Mouse (Mus musculus): ENCODE results near the gene Cpt1b. TPM values are rescaled to one million over a fixed set of nuclear protein-coding genes. Genes with fewer than 3 reads are reported as not detected.

Cpt1b gene
- polyA plus RNA-seq, 1 experiment from 2014 or later: 2.3 TPM

DNA sequence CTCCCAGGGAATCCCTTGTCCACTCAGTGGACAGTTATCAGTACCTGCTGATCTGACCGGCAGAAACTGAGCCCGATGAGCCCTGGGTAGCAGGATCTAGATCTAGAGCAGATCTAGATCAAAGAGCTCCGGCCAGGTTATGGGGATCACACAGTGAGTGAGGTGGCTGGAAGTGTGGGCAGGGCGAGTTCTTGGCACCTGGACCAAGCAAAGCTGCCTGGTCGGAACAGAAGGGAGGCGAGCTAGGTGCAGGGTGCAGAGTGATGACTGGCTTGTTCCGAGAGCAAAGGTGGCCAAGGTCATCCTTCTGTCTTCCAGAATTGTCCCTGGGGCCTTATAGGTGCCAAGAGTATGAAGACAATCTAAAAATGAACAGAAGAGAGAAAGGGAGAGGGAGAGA lies 34.2 kb upstream of the Cpt1b start:
- Histone ChIP-seq H3K9me3 (replicated peaks) (no peaks in the 10 kb centered on the region), H3K9ac (no peak overlapping the region), H3K4me3 (no peak overlapping the region), H3K36me3 (no peaks in the 10 kb centered on the region), H3K27me3 (replicated peaks) (peaks cover 58% of the 10 kb centered on the region), H3K4me1 (no peaks in the 10 kb centered on the region), H3K4me2 (no peak overlapping the region), H3K27ac (no peak overlapping the region)
- ATAC-seq: no peak
- 64% methylated on average over 7 of the region's 7 CpGs for WGBS (ENCODE audit: insufficient replicate concordance)

DNA sequence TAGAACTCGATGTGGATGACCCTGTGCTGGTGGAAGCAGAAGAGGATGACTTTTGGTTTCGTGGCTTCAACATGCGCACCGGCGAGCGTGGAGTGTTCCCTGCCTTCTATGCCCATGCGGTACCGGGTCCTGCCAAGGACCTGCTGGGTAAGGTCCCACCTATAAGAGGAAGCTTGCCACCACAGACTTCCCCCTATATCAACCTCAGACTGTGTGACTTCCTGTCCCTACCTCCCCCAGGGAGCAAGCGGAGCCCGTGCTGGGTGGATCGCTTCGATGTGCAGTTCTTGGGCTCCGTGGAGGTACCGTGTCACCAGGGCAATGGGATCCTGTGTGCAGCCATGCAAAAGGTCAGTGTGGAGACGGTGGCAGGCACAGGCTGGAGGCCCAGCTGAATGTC lies 33.3 kb upstream of the Cpt1b start:
- Histone ChIP-seq H3K27ac (no peak overlapping the region), H3K4me2 (no peak overlapping the region), H3K27me3 (replicated peaks) (peaks cover 67% of the 10 kb centered on the region), H3K36me3 (no peaks in the 10 kb centered on the region), H3K4me3 (no peak overlapping the region), H3K4me1 (peaks cover 8% of the 10 kb centered on the region), H3K9me3 (replicated peaks) (no peaks in the 10 kb centered on the region), H3K9ac (no peak overlapping the region)
- ATAC-seq: no peak
- 48% methylated on average over 15 of the region's 15 CpGs for WGBS (ENCODE audit: insufficient replicate concordance)

DNA sequence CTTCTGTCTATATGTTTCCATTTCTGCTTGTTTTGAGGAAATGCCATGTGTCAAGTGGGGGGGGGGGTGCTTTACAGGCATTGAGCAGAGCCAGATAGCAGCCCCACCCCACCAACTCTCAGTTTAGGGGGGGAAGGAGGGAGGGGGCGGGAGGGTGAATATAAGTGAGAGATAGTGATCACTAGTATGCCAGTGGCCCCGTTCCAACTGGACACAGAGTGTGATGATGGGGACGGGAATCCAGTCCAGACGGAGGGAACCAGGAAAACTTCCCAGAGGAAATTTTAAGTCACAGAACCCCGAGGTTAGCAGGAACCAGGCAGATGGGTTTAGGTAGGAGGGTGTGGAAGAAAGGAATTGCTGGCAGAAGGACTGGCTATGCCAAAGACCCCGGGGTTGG lies 30.0 kb upstream of the Cpt1b start:
- Histone ChIP-seq H3K4me3 (no peak overlapping the region), H3K4me1 (peaks cover 12% of the 10 kb centered on the region), H3K9ac (no peak overlapping the region), H3K4me2 (no peak overlapping the region), H3K27me3 (replicated peaks) (peaks cover 91% of the 10 kb centered on the region), H3K36me3 (no peaks in the 10 kb centered on the region), H3K9me3 (replicated peaks) (no peaks in the 10 kb centered on the region), H3K27ac (no peak overlapping the region)
- ATAC-seq: no peak
- whole genome bisulfite sequencing (ENCODE audit: insufficient replicate concordance): 57% methylated on average over 6 of the region's 6 CpGs

DNA sequence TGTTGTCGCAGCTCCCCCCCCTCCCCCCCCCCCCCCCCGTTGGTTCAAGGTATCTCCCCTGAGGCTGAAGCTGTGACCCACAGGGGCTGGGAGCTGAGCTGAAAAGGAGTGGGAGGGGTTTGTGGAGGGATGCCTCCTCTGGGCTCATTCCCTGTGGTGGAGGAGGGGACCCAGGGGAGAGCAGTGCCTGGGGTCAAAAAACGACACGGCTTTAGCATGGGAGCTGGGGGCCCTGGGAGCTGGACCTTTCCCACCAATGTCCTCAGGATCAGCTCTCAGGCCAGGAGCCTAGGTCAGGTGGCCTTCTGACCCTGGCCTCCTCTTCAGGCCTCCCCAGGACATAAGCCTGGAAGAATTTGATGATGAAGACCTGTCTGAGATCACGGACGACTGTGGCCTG lies 29.2 kb upstream of the Cpt1b start:
- Histone ChIP-seq H3K4me1 (peaks cover 12% of the 10 kb centered on the region), H3K9ac (no peak overlapping the region), H3K36me3 (no peaks in the 10 kb centered on the region), H3K4me3 (no peak overlapping the region), H3K9me3 (replicated peaks) (no peaks in the 10 kb centered on the region), H3K27me3 (replicated peaks) (peaks cover 92% of the 10 kb centered on the region), H3K4me2 (no peak overlapping the region), H3K27ac (no peak overlapping the region)
- WGBS (ENCODE audit: insufficient replicate concordance): 29% methylated on average over 5 of the region's 6 CpGs
- no peak for ATAC-seq

DNA sequence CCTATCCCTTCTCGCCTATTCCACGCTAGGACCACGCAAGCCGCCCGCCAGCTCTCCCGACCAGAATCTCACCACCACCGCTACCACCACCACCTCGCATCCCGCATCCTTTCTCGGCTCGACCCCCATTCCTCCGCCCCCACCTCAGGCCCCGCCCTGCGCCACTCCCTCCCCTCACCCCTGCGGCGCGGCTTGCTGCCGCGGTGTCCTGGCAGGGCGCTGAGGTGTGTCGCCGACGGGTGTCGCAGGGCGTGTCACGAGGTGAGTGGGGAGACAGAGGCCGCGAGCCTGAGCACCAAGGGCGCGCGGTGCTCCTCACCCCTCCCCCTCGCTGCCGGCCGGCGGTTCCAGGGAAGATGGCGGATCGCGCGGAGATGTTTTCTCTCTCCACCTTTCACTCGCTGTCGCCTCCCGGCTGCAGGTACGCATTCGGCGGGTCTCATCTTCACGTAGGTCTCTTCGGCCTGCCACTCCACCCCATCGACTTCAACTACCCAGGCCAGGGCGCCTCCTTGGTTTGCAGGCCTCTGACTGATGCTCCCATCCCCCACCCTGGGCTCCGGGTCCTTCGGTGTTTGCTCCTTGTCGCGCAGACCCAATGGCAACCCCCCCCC lies 28.3 kb upstream of the Cpt1b start, which contains the start of gene Mapk8ip2:
Gene Mapk8ip2, plus strand, starts transcription at position 49 of the 614 bp plus-strand sequence.
- Histone ChIP-seq H3K27me3 (replicated peaks) (peaks cover 93% of the 10 kb centered on the region), H3K36me3 (no peaks in the 10 kb centered on the region), H3K9me3 (replicated peaks) (no peaks in the 10 kb centered on the region), H3K27ac (no peak within 1 kb of the TSS), H3K4me2 (peak within 1 kb of the TSS; percentile 72), H3K9ac (no peak within 1 kb of the TSS), H3K4me1 (peaks cover 12% of the 10 kb centered on the region), H3K4me3 (peak within 1 kb of the TSS; percentile 47)
- WGBS (ENCODE audit: insufficient replicate concordance): 3% methylated on average over 53 of the region's 53 CpGs
- no peak for ATAC-seq

DNA sequence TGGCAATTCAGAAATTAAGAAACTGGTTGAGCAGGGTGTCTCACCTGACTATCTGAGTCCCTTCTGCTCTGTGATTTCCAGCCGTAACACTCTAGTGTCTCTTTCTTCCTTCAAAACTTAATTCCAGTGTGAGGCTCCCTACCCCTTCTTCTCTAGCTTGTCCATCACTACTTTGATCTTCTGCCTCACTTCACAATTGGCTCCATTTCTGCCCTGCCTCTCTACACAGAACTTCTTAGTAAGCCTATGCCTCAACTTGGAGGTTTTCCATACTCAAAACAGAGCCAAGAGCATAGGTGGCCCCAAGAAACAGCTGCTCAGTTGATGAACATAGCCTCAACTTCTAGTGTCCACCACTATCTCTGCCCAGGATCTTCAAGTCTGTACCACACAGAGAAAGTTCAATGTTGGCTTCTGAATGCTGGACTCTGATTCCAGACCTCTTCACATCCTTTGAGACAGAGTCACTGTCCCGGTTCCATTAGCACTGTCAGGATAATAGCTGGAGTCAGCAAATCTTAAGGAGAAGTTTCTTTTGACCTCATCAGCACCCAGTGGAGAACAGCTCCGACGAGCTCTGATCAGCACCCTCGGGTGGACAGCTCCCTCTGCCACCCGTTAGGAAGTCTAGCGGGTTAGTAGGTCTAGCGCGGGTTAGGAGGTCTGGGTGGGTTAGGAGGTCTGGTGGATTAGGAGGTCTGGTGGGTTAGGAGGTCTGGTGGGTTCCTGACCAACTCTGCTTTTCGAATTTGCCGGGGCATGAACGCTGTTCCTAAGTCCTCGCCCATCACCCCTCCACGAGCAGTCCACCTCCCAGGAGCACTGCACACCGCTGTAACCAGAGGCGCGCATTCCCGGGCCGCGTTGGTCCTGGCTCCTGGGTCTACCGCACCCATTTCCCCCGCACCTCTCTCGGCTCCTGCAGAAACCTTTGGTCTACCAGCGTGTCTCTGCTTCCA lies 27.5 kb upstream of the Cpt1b start:
- Histone ChIP-seq H3K9me3 (replicated peaks) (no peaks in the 10 kb centered on the region), H3K4me2 (peak overlapping the region; percentile 72), H3K36me3 (no peaks in the 10 kb centered on the region), H3K27me3 (replicated peaks) (peaks cover 89% of the 10 kb centered on the region), H3K4me1 (peaks cover 12% of the 10 kb centered on the region), H3K4me3 (peak overlapping the region; percentile 47; the same call in 1 of the 2 replicates), H3K27ac (no peak overlapping the region), H3K9ac (no peak overlapping the region)
- WGBS (ENCODE audit: insufficient replicate concordance): 5% methylated on average over 24 of the region's 24 CpGs
- peak; percentile 33; the same call in 1 of the 2 replicates for ATAC-seq

DNA sequence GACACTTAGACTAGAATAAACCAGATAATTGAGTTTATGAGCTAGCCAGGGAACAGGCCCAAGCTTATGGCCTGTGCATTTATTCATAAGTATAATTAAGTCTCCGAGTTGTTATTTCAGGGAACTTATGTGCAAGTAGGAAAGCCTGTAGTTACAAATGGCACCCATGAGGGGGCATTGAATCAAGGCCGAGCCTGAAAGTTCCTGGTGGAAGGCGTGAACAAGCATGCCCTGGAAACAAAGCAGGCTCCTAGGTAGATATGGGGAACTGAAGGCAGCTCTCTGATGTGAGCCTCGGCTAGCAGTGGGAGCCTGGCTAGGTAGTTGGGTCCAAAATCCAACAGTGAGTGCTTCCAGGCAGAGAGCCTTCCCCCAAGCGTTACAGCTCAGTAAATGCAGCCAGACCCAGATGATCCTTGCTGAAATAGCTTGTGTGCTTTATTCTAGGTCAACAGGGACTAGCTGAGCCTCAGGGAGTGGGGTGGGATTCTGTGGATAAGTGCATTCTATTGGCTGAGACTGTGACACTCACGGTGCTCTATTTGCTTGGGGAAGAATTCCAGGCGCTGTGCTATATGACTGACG lies 16.9 kb upstream of the Cpt1b start:
- Histone ChIP-seq H3K9me3 (replicated peaks) (no peaks in the 10 kb centered on the region), H3K9ac (no peak overlapping the region), H3K27ac (no peak overlapping the region), H3K4me2 (no peak overlapping the region), H3K4me3 (no peak overlapping the region), H3K36me3 (no peaks in the 10 kb centered on the region), H3K27me3 (replicated peaks) (0 out of 2 replicates have a peak, but pooled peaks cover 7% of the 10 kb centered on the region), H3K4me1 (no peaks in the 10 kb centered on the region)
- 36% methylated on average over 8 of the region's 8 CpGs for WGBS (ENCODE audit: insufficient replicate concordance)
- ATAC-seq: no peak

DNA sequence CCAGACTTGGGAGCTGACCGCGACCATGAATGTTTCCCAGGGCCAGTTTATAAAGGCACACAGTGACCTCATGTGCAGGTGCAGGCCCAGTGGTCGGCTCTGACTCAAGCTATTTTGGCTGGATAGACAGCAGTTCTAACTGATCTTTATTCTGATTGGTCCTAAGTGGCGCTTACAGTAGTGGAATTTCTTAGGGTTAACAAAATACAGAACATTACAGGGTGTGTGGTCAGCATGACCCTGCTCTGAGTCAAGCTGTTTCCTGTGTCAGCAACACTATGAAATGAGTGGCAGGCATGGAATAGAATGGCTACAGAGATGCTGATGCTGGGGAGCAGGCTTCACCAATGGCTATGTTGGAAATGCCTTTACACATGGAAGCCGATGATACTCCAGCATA lies 10.2 kb upstream of the Cpt1b start:
- Histone ChIP-seq H3K4me2 (no peak overlapping the region), H3K9me3 (replicated peaks) (no peaks in the 10 kb centered on the region), H3K4me1 (peaks cover 19% of the 10 kb centered on the region), H3K36me3 (no peaks in the 10 kb centered on the region), H3K4me3 (no peak overlapping the region), H3K9ac (no peak overlapping the region), H3K27me3 (replicated peaks) (0 out of 2 replicates have a peak, but pooled peaks cover 5% of the 10 kb centered on the region), H3K27ac (no peak overlapping the region)
- ATAC-seq: no peak
- 66% methylated on average over 5 of the region's 5 CpGs for WGBS (ENCODE audit: insufficient replicate concordance)

DNA sequence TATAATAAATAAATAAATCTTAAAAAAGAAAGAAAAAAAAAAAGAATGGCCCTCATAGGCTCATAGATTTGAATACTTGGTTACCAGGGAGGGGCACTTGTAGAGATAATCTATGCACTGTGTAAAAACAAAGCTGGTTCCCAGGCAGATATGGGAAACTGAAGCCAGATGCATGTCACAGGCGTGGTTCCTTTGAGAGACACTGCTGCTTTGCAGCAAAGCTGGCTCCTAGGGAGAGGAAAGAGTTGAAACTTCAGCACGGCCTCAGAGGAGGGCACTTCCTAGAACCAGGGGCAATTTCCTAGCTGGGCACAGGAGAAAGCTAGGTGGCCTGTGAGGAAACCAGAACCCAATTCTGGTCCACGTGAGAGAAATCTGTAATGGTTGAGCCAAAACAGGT lies 8.5 kb upstream of the Cpt1b start:
- 47% methylated on average over 3 of the region's 3 CpGs for WGBS (ENCODE audit: insufficient replicate concordance)
- ATAC-seq: no peak

DNA sequence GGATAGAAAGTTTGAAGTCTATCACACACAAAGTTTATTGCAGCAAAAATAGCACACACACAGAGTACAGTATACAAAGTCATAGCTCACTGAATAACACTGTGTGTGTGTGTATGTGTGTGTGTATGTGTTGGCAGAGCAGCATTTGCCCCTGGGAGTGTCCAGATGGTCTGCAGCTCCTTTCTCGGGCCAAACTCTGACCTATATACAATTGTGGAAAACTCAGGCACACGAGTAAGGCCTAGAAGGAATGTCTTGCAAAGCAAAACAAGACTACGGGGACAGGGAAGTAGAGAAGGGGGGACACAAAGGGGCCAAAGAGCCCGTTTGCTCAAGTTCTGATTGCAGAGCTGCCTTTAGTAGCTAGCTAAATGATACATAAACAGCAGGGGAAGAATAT lies 7.3 kb upstream of the Cpt1b start:
- WGBS (ENCODE audit: insufficient replicate concordance): 62% methylated on average over 4 of the region's 4 CpGs
- Histone ChIP-seq H3K27me3 (replicated peaks) (0 out of 2 replicates have a peak, but pooled peaks cover 5% of the 10 kb centered on the region), H3K4me3 (no peak overlapping the region)

More for the DNA sequence above, 8.5 kb upstream of the Cpt1b start:
- no peaks in the 10 kb centered on the region for H3K9me3 ChIP-seq (replicated peaks)
- H3K9ac ChIP-seq: no peak overlapping the region
- peaks cover 27% of the 10 kb centered on the region for H3K4me1 ChIP-seq
- peak overlapping the region; percentile 14; the same call in 1 of the 2 replicates for H3K27ac ChIP-seq
- H3K4me2 ChIP-seq: no peak overlapping the region
- 0 out of 2 replicates have a peak, but pooled peaks cover 5% of the 10 kb centered on the region for H3K27me3 ChIP-seq (replicated peaks)
- no peaks in the 10 kb centered on the region for H3K36me3 ChIP-seq
- H3K4me3 ChIP-seq: no peak overlapping the region

DNA sequence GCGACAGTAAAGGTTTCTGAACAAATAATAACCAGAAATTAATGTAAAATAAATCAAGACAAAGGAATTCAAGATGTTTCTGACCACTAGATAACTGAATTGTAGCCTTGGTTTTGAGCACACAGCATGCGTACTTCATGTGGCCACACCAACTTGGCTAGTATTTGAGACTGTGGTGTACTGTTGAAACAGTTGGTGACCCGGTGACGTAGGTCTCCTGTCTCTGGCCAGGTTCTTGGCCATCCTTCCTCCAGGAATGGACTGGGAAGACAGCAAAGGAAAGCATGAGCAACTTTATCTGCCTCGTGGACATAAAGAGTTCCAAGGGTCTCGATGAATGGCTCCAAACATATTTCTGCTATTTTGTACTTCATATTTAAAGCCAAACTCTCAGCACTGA lies 6.1 kb upstream of the Cpt1b start:
- H3K36me3 ChIP-seq: peaks cover 12% of the 10 kb centered on the region
- no peak overlapping the region for H3K9ac ChIP-seq

More for the DNA sequence above, 7.3 kb upstream of the Cpt1b start:
- peaks cover under 1% of the 10 kb centered on the region for H3K36me3 ChIP-seq
- H3K9ac ChIP-seq: no peak overlapping the region
- H3K9me3 ChIP-seq (replicated peaks): no peaks in the 10 kb centered on the region
- peaks cover 38% of the 10 kb centered on the region for H3K4me1 ChIP-seq
- no peak for ATAC-seq
- no peak overlapping the region for H3K4me2 ChIP-seq
- no peak overlapping the region for H3K27ac ChIP-seq

DNA sequence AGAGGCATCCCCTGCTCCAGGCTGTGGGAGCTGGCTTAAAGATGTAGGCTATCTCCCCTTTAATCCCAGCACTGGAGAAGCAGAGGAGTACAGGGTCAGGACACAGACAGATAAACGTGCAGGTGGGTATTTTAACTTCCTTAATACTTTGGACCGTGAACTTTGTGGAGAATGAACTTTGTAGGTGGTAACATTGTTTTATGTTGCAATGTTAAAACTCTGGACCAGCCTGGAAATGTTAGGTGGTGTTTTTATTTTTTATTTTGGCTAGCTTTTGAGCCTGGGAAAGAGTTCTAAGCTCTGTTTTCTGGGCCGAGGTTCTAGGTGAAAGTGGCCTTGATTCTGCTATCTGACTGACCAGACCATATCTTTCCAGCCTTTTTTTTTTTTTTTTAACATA lies 5.6 kb upstream of the Cpt1b start:
- 0 out of 2 replicates have a peak, but pooled peaks cover 5% of the 10 kb centered on the region for H3K27me3 ChIP-seq (replicated peaks)
- peak overlapping the region; percentile 84 for H3K4me3 ChIP-seq
- H3K4me1 ChIP-seq: peaks cover 42% of the 10 kb centered on the region
- H3K9ac ChIP-seq: no peak overlapping the region
- ATAC-seq: no peak
- H3K9me3 ChIP-seq (replicated peaks): no peaks in the 10 kb centered on the region
- H3K27ac ChIP-seq: no peak overlapping the region
- peak overlapping the region; percentile 91 for H3K4me2 ChIP-seq
- peaks cover 18% of the 10 kb centered on the region for H3K36me3 ChIP-seq
- WGBS (ENCODE audit: insufficient replicate concordance): 62% methylated on average over 3 of the region's 3 CpGs

More for the DNA sequence above, 6.1 kb upstream of the Cpt1b start:
- no peak overlapping the region for H3K4me2 ChIP-seq
- peaks cover 39% of the 10 kb centered on the region for H3K4me1 ChIP-seq
- no peak overlapping the region for H3K27ac ChIP-seq
- no peaks in the 10 kb centered on the region for H3K9me3 ChIP-seq (replicated peaks)
- ATAC-seq: no peak
- H3K4me3 ChIP-seq: no peak overlapping the region
- H3K27me3 ChIP-seq (replicated peaks): 0 out of 2 replicates have a peak, but pooled peaks cover 5% of the 10 kb centered on the region
- WGBS (ENCODE audit: insufficient replicate concordance): 87% methylated on average over 6 of the region's 6 CpGs

Measured in liver, embryonic 12.5 days (tissue).